Mouse (Mus musculus): ENCODE data around the gene Mien1. TPM values are rescaled to one million over a fixed set of nuclear protein-coding genes. Genes with fewer than 3 reads are reported as not detected.

Mien1 gene
- polyA plus RNA-seq, 1 experiment from 2014 or later, result 83.8 TPM

- DNase-seq (no peak), ATAC-seq (no peak)
- no peak overlapping the region for H3K4me3 ChIP-seq (ENCODE audit: low read depth, low read length)
- H3K27ac ChIP-seq (ENCODE audit: low read depth), result no peak overlapping the region
- no peak for TF ChIP-seq EP300 (IDR thresholded peaks at IDR 0.05; ENCODE audit: low read depth)
- TF ChIP-seq CTCF (IDR thresholded peaks at IDR 0.05; ENCODE audit: low read depth), result no peak
- no peaks in the 10 kb centered on the region for H3K36me3 ChIP-seq (replicated peaks; ENCODE audit: insufficient read depth, low read length)
- 82% methylated on average over 6 of the region's 6 CpGs for WGBS (ENCODE audit: insufficient replicate concordance)
- no peak overlapping the region for H3K4me2 ChIP-seq (ENCODE audit: low read depth, low read length)
- H3K9ac ChIP-seq (replicated peaks), result no peak overlapping the region
- H3K4me1 ChIP-seq (ENCODE audit: insufficient read depth), result peaks cover 8% of the 10 kb centered on the region
- peaks cover 19% of the 10 kb centered on the region for H3K27me3 ChIP-seq (ENCODE audit: insufficient read depth, low read length)
- H3K9me3 ChIP-seq (ENCODE audit: low read length), result no peaks in the 10 kb centered on the region
These were observed 23.5 kb upstream of the Mien1 start for GRCm38 (mm10) chr11:98462255-98462654.

GRCm38 (mm10) chr11:98461109-98461720, 22.4 kb upstream of the Mien1 start:
- Histone ChIP-seq H3K4me1 (ENCODE audit: insufficient read depth) (peaks cover 10% of the 10 kb centered on the region), H3K4me3 (ENCODE audit: low read depth, low read length) (no peak overlapping the region), H3K27me3 (ENCODE audit: insufficient read depth, low read length) (peaks cover 19% of the 10 kb centered on the region), H3K36me3 (replicated peaks; ENCODE audit: insufficient read depth, low read length) (no peaks in the 10 kb centered on the region), H3K4me2 (ENCODE audit: low read depth, low read length) (no peak overlapping the region), H3K9ac (replicated peaks) (no peak overlapping the region), H3K27ac (ENCODE audit: low read depth) (no peak overlapping the region), H3K9me3 (ENCODE audit: low read length) (no peaks in the 10 kb centered on the region)
- no peak for TF ChIP-seq CTCF (IDR thresholded peaks at IDR 0.05; ENCODE audit: low read depth)
- no peak for TF ChIP-seq EP300 (IDR thresholded peaks at IDR 0.05; ENCODE audit: low read depth)
- DNase-seq (no peak), ATAC-seq (no peak)
- WGBS (ENCODE audit: insufficient replicate concordance), result 36% methylated on average over 6 of the region's 6 CpGs

- DNase-seq, result no peak
- TF ChIP-seq EP300 (IDR thresholded peaks at IDR 0.05; ENCODE audit: low read depth) (no peak), CTCF (IDR thresholded peaks at IDR 0.05; ENCODE audit: low read depth) (no peak)
- no peak overlapping the region for H3K9ac ChIP-seq (replicated peaks)
- ATAC-seq, result no peak
- peaks cover 19% of the 10 kb centered on the region for H3K27me3 ChIP-seq (ENCODE audit: insufficient read depth, low read length)
- peak overlapping the region; percentile 23; the same call in 1 of the 2 replicates for H3K27ac ChIP-seq (ENCODE audit: low read depth)
- H3K36me3 ChIP-seq (replicated peaks; ENCODE audit: insufficient read depth, low read length), result peaks cover 10% of the 10 kb centered on the region
- H3K9me3 ChIP-seq (ENCODE audit: low read length), result no peaks in the 10 kb centered on the region
- peaks cover 10% of the 10 kb centered on the region for H3K4me1 ChIP-seq (ENCODE audit: insufficient read depth)
- H3K4me2 ChIP-seq (ENCODE audit: low read depth, low read length), result no peak overlapping the region
- H3K4me3 ChIP-seq (ENCODE audit: low read depth, low read length), result no peak overlapping the region
- 72% methylated on average over 9 of the region's 9 CpGs for WGBS (ENCODE audit: insufficient replicate concordance)
These were observed 21.1 kb upstream of the Mien1 start for GRCm38 (mm10) chr11:98459860-98460259.

- H3K36me3 ChIP-seq (replicated peaks; ENCODE audit: insufficient read depth, low read length), result peaks cover 11% of the 10 kb centered on the region
- ATAC-seq (0 out of 2 replicates have a peak, but pooled peaks have one; percentile 2), DNase-seq (peak; percentile 54)
- H3K4me3 ChIP-seq (ENCODE audit: low read depth, low read length), result no peak overlapping the region
- H3K9me3 ChIP-seq (ENCODE audit: low read length), result no peaks in the 10 kb centered on the region
- H3K27me3 ChIP-seq (ENCODE audit: insufficient read depth, low read length), result peaks cover 19% of the 10 kb centered on the region
- 18% methylated on average over 11 of the region's 11 CpGs for WGBS (ENCODE audit: insufficient replicate concordance)
- H3K9ac ChIP-seq (replicated peaks), result no peak overlapping the region
- H3K4me1 ChIP-seq (ENCODE audit: insufficient read depth), result peaks cover 10% of the 10 kb centered on the region
- peak overlapping the region; percentile 69 for H3K27ac ChIP-seq (ENCODE audit: low read depth)
- peak overlapping the region; percentile 92 for H3K4me2 ChIP-seq (ENCODE audit: low read depth, low read length)
- peak; percentile 36 for TF ChIP-seq EP300 (IDR thresholded peaks at IDR 0.05; ENCODE audit: low read depth)
- TF ChIP-seq CTCF (IDR thresholded peaks at IDR 0.05; ENCODE audit: low read depth), result no peak
These were observed 20.4 kb upstream of the Mien1 start for GRCm38 (mm10) chr11:98459071-98459741.

- ATAC-seq, result peak; percentile 4
- Histone ChIP-seq H3K27ac (ENCODE audit: low read depth) (peak overlapping the region; percentile 69), H3K4me2 (ENCODE audit: low read depth, low read length) (peak overlapping the region; percentile 92), H3K4me3 (ENCODE audit: low read depth, low read length) (peak overlapping the region; percentile 62), H3K9me3 (ENCODE audit: low read length) (no peaks in the 10 kb centered on the region), H3K27me3 (ENCODE audit: insufficient read depth, low read length) (peaks cover 19% of the 10 kb centered on the region), H3K36me3 (replicated peaks; ENCODE audit: insufficient read depth, low read length) (peaks cover 17% of the 10 kb centered on the region), H3K9ac (replicated peaks) (peak overlapping the region; percentile 60), H3K4me1 (ENCODE audit: insufficient read depth) (peaks cover 10% of the 10 kb centered on the region)
- no peak for DNase-seq
- 4% methylated on average over 20 of the region's 30 CpGs for WGBS (ENCODE audit: insufficient replicate concordance)
- TF ChIP-seq CTCF (IDR thresholded peaks at IDR 0.05; ENCODE audit: low read depth) (no peak), EP300 (IDR thresholded peaks at IDR 0.05; ENCODE audit: low read depth) (no peak)
These were observed 19.6 kb upstream of the Mien1 start for GRCm38 (mm10) chr11:98458121-98458990.

Data from liver, postnatal 0 days (tissue).